Mouse (Mus musculus) embryonic facial prominence, embryonic 11.5 days (tissue): ENCODE measurements at regions not wholly inside any gene's neighbourhood (a gene's known extent, or its start where the extent isn't known, plus 50 kb on each side); places are given as distances from the start of the nearest gene placed in this dataset.

ENCODE experiments used
- ATAC-seq: fragments of 200-750 bp; cut with Nextera tagmentation; replicated peaks from 2 replicates; pipeline ENCODE4 v1.8.0; 2017; ENCODE audit warnings: low read depth; ENCODE audit not compliant: insufficient number of reproducible peaks, low FRiP score, low TSS enrichment
- DNase-seq: peaks from one replicate; pipeline ENCODE4 v3.0.0-alpha.2; 2015; ENCODE audit warnings: low spot score
- H3K27ac ChIP-seq: fragments of 300-500 bp; sonication (generic); replicated peaks from 2 replicates; pipeline ENCODE4 v1.5.1; 2014; ENCODE audit warnings: mild to moderate bottlenecking, low read depth, low read length, control low read depth
- H3K27me3 ChIP-seq: fragments of 300-500 bp; sonication (generic); 2 replicates; pipeline ENCODE4 v1.6.1; 2014; ENCODE audit warnings: mild to moderate bottlenecking, low read length, moderate library complexity, mixed read lengths; ENCODE audit not compliant: control insufficient read depth, insufficient read depth
- H3K36me3 ChIP-seq: fragments of 300-500 bp; sonication (generic); replicated peaks from 2 replicates; pipeline ENCODE4 v1.6.1; 2014; ENCODE audit warnings: low read depth, mild to moderate bottlenecking, low read length, moderate library complexity, mixed read lengths; ENCODE audit not compliant: control insufficient read depth, insufficient read depth
- H3K4me1 ChIP-seq: fragments of 300-500 bp; sonication (generic); 2 replicates; pipeline ENCODE4 v1.6.1; 2014; ENCODE audit warnings: low read length, mixed read lengths; ENCODE audit not compliant: control insufficient read depth, insufficient read depth
- H3K4me2 ChIP-seq: fragments of 300-500 bp; sonication (generic); 2 replicates; pipeline ENCODE4 v1.6.1; 2014; ENCODE audit warnings: low read depth, mild to moderate bottlenecking, control low read depth, low read length, moderate library complexity
- H3K4me3 ChIP-seq: fragments of 300-500 bp; sonication (generic); 2 replicates; pipeline ENCODE4 v1.5.1; 2014; ENCODE audit warnings: low read depth, low read length, control low read depth
- H3K9ac ChIP-seq: fragments of 300-500 bp; sonication (generic); replicated peaks from 2 replicates; pipeline ENCODE4 v1.6.1; 2014; ENCODE audit warnings: mild to moderate bottlenecking, control low read depth, low read length
- H3K9me3 ChIP-seq: fragments of 300-500 bp; sonication (generic); replicated peaks from 2 replicates; pipeline ENCODE4 v1.6.1; 2016; ENCODE audit warnings: mild to moderate bottlenecking, low read length, inconsistent platforms, mixed read lengths; ENCODE audit not compliant: control insufficient read depth
- WGBS: fragments of 180-500 bp; shearing (Covaris S2); extraction: QIAGEN DNeasy Blood & Tissue Kit; methylation state at CpG from one replicate; pipeline ENCODE4 v1.1.7; 2014; 5-methylcytosine and 5-hydroxymethylcytosine counted together

DNA sequence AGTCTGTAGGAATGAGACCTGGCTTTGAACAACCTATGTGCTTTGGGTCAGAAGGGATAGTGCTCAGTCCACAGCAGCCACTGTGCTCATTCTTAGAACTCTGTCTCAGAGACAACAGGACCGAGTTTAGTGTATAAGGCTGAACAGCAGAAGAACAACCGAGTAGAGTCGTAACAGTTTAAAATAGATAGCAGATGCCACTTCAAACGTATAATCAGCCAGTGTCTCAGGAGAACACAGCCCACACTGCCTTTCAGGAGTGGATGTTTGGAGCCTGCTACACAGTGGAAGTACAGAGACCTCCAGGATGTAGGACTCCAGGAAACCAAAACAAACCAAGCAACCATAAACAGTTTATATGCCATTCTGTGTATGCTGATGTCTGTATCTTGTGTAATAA, 99.0 kb upstream of the Opcml start:
- Histone ChIP-seq H3K4me3 (no peak overlapping the region), H3K9ac (no peak overlapping the region), H3K4me1 (no peaks in the 10 kb centered on the region), H3K27me3 (no peaks in the 10 kb centered on the region), H3K9me3 (no peaks in the 10 kb centered on the region), H3K27ac (no peak overlapping the region), H3K36me3 (no peaks in the 10 kb centered on the region), H3K4me2 (no peak overlapping the region)
- 82% methylated on average over 4 of the region's 4 CpGs for WGBS
- no peak for DNase-seq
- no peak for ATAC-seq

DNA sequence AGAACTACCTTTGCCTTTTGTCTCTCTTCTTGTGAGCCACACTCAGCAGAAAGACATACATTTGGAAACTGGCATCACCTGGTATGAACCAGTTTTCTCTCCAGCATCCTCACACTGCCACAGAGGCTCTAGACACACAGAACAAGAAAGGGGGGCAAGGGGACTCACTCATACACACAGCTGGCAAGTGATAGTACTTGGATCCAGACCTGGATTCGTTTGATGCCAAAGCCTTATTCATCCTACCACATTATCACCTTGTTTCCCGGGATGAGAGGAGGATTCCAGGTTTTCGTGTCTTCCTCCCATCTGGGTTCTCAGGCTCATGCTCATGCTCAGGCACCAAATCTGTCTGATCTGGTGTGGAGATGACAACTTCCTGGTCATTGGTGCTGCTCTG, 97.8 kb upstream of the Opcml start:
- WGBS: 85% methylated on average over 3 of the region's 3 CpGs
- ATAC-seq (no peak), DNase-seq (no peak)

DNA sequence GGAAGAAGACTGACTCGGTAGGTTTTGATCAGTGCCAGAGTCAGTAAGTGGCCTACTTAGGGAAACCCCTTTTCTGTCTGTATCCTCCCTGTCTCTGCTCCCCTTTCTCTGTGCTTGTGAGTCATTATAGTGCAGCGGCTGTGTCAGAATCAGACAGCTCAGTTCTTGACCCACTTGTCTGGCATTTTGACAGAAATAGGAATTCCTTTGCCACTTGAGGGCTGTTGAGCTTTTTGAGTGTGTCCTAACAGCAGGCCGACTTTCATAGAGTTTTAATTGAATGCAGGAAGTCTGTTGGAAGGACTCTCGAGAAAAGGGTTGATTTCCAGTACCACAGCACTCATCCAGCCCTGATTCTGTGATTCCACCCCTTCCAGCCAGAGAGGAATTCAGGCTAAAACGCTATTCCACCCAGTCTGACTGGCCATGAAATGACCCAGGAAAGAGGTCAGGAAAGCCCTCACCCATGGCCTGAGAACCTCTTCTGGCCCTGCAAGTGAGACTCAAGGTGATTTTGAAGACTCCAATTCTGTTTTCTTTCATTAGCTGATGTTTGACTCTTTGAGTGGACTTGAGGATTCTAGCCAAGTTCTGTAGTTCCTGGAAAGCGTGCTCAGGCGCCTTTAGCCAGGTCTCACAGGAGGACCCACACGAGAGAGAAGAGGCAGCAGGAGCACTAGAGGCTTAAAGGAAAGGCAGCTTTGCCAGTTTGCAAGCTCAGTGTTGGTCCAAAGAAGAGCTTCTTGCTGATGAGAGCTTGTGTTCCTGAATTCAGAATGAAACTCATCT, 95.6 kb upstream of the Opcml start:
- Histone ChIP-seq H3K4me2 (no peak overlapping the region), H3K9me3 (no peaks in the 10 kb centered on the region), H3K4me1 (no peaks in the 10 kb centered on the region), H3K9ac (no peak overlapping the region), H3K27me3 (no peaks in the 10 kb centered on the region), H3K27ac (no peak overlapping the region), H3K36me3 (no peaks in the 10 kb centered on the region), H3K4me3 (no peak overlapping the region)
- WGBS: 70% methylated on average over 8 of the region's 8 CpGs
- ATAC-seq (no peak), DNase-seq (no peak)

More for the DNA sequence above, 97.8 kb upstream of the Opcml start:
- Histone ChIP-seq H3K27ac (no peak overlapping the region), H3K27me3 (no peaks in the 10 kb centered on the region), H3K4me2 (no peak overlapping the region), H3K4me1 (no peaks in the 10 kb centered on the region), H3K9me3 (no peaks in the 10 kb centered on the region), H3K9ac (no peak overlapping the region), H3K36me3 (no peaks in the 10 kb centered on the region), H3K4me3 (no peak overlapping the region)

DNA sequence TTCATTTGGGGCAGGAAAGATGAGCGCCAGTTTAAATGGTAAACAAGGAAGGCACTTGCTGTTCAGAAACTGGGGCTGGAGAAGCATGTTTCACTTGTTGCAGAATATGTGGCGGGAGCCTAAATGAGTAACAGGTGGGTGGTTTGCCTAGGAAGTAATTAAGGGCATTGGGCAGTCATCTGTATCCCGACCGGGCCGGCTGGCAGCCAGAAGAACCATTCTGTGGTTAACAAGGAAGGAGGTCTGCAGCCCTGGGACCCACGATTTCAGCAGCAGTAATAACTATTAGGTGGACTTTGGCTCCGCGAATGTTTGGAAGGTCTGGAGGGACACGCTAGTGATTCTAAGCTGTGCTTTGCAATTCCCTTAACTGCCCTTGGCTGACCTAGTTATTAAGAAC, 89.0 kb upstream of the Opcml start:
- Histone ChIP-seq H3K4me2 (no peak overlapping the region), H3K9ac (no peak overlapping the region), H3K9me3 (no peaks in the 10 kb centered on the region), H3K36me3 (no peaks in the 10 kb centered on the region), H3K27ac (no peak overlapping the region), H3K4me3 (no peak overlapping the region), H3K27me3 (no peaks in the 10 kb centered on the region), H3K4me1 (no peaks in the 10 kb centered on the region)
- ATAC-seq (no peak), DNase-seq (peak; percentile 16)
- 51% methylated on average over 9 of the region's 9 CpGs for WGBS

DNA sequence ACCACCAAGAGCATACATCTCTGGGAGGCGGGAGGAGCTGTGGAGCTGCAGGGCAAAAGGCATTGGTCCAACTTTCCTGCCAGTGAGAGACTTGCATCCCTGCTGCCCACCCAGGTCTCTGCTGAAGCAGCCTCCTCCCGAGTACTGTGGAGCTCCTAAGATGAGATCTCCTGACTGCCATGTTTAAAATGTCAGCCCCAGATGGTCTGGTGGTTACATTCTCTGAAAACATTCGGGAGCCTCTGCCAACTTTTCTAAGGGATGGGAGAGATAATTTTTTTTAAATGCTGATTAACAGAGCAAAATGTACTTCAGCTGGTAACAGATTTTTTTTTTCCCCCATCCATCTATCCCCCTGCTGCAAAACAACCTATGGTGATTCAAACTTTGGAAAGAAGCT, 88.4 kb upstream of the Opcml start:
- Histone ChIP-seq H3K4me1 (no peaks in the 10 kb centered on the region), H3K36me3 (no peaks in the 10 kb centered on the region), H3K4me3 (no peak overlapping the region), H3K27ac (no peak overlapping the region), H3K9ac (no peak overlapping the region), H3K9me3 (no peaks in the 10 kb centered on the region), H3K4me2 (no peak overlapping the region), H3K27me3 (no peaks in the 10 kb centered on the region)
- DNase-seq (no peak), ATAC-seq (no peak)
- 72% methylated on average over 3 of the region's 3 CpGs for WGBS

DNA sequence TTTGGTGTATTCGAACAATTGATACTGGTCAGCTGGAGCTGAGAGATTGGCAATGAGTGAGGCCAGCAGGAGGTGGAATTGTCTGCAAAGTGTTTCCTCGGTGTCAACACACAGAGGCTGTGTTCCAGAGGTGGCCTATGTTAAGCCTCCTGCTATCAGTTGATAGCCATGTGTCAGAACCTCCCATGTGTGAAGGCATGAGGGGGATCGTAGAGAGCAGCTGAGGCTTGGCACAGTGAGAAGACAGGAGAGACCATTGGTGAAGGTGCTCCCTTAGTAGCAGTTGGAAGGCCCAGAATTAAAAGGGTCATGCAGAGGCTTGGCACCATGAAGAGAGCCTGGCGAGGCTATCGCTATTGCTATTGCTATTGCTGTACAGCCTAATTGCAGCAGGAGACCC, 86.6 kb upstream of the Opcml start:
- 82% methylated on average over 5 of the region's 5 CpGs for WGBS
- Histone ChIP-seq H3K27ac (no peak overlapping the region), H3K4me3 (no peak overlapping the region), H3K4me1 (no peaks in the 10 kb centered on the region), H3K4me2 (no peak overlapping the region), H3K36me3 (no peaks in the 10 kb centered on the region), H3K9ac (no peak overlapping the region), H3K27me3 (no peaks in the 10 kb centered on the region), H3K9me3 (no peaks in the 10 kb centered on the region)
- ATAC-seq (no peak), DNase-seq (no peak)

DNA sequence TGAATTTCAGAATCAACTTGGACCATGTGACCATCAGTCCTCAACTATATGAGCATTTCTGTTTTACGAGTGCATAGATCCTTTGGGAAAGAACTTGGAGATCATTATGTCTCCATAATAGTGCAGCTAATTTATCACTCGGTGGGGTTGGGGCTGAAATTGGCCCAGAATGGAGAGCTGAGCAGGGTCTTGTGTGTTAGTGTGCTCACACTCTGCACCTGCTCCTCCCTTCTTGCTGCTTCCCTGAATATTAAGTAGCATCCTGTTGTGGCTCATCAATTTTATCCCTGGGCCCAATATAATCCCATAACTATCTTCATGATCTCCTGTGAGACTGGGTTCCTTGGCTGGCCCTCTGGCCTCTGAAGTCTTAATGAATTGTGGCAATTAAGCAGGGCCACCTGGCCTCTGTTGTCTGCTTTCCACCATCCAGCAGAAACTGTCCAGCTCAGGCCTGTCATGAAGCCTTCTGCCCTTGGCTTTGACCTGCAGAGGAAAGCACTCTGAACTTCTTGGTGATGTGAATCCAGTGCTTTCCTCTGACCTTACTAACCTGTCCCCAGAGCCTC, 66.7 kb upstream of the Opcml start:
- no peak for ATAC-seq
- no peak for DNase-seq

DNA sequence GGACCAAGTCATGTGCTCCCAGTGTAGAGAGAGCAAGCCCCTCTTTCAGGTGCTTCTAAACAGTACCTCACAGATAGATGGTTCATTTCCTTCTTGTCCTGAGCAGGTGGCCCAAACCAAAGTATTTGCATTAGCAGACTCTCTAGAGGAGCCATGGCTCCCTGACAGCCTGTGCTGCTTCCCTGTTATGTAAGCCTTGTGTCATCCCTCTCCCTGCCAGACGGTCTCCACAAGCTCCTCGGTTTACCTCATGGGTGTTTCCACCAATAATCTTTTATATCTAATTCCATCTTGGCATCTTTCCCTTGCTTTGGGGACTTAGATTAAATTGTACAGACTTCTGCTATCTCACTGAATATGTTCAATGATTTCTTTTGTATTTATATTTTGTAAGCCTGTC, 66.0 kb upstream of the Opcml start:
- DNase-seq (no peak), ATAC-seq (no peak)
- 79% methylated on average over 2 of the region's 2 CpGs for WGBS

More for the DNA sequence above, 66.7 kb upstream of the Opcml start:
- H3K4me2 ChIP-seq: no peak overlapping the region
- 79% methylated on average over 2 of the region's 2 CpGs for WGBS
- H3K9ac ChIP-seq: no peak overlapping the region
- no peaks in the 10 kb centered on the region for H3K36me3 ChIP-seq
- H3K27ac ChIP-seq: no peak overlapping the region
- H3K9me3 ChIP-seq: no peaks in the 10 kb centered on the region
- no peak overlapping the region for H3K4me3 ChIP-seq
- H3K27me3 ChIP-seq: no peaks in the 10 kb centered on the region
- no peaks in the 10 kb centered on the region; the same call in 1 of the 2 replicates for H3K4me1 ChIP-seq

More for the DNA sequence above, 66.0 kb upstream of the Opcml start:
- Histone ChIP-seq H3K4me2 (no peak overlapping the region), H3K36me3 (no peaks in the 10 kb centered on the region), H3K27ac (no peak overlapping the region), H3K27me3 (no peaks in the 10 kb centered on the region), H3K9me3 (no peaks in the 10 kb centered on the region), H3K9ac (no peak overlapping the region), H3K4me3 (no peak overlapping the region), H3K4me1 (no peaks in the 10 kb centered on the region; the same call in 1 of the 2 replicates)
